Mouse (Mus musculus) erythroblast, embryonic 14.5 days (primary cell): ENCODE data around the gene Hapln3.

Experiments
- GATA1 ChIP-seq: IDR thresholded peaks from 2 replicates; pipeline ENCODE4 v1.6.1; 2012; ENCODE audit warnings: low read length, inconsistent platforms, mixed read lengths
- TAL1 ChIP-seq: IDR thresholded peaks from 3 replicates; pipeline ENCODE4 v1.6.1; 2012; ENCODE audit warnings: low read length, inconsistent platforms, mixed read lengths

GRCm38 (mm10) chr7:79089111-79089510 lies 41.7 kb downstream of the Hapln3 start:
- no peak for TF ChIP-seq TAL1
- no peak for TF ChIP-seq GATA1
